Mouse (Mus musculus) liver, embryonic 13.5 days (tissue): ENCODE measurements at regions not wholly inside any gene's neighbourhood (a gene's known extent, or its start where the extent isn't known, plus 50 kb on each side); places are given as distances from the start of the nearest gene placed in this dataset.

Experiments
- ATAC-seq: fragments of 200-750 bp; cut with Nextera tagmentation; 2 replicates; pipeline ENCODE4 v1.8.0; 2017; ENCODE audit warnings: low read depth, mild to moderate bottlenecking, moderate number of reproducible peaks, moderate library complexity
- DNase-seq: peaks from one replicate; pipeline ENCODE4 v3.0.0; 2022
- H3K27ac ChIP-seq: fragments of 300-500 bp; sonication (generic); 2 replicates; pipeline ENCODE4 v1.5.1; 2015; ENCODE audit warnings: moderate library complexity, mild to moderate bottlenecking, inconsistent platforms
- H3K27me3 ChIP-seq: fragments of 300-500 bp; sonication (generic); 2 replicates; pipeline ENCODE4 v1.6.1; 2015; ENCODE audit warnings: mild to moderate bottlenecking, inconsistent platforms
- H3K36me3 ChIP-seq: fragments of 300-500 bp; sonication (generic); 2 replicates; pipeline ENCODE4 v1.6.1; 2015; ENCODE audit warnings: mild to moderate bottlenecking, inconsistent platforms
- H3K4me1 ChIP-seq: fragments of 300-500 bp; sonication (generic); replicated peaks from 2 replicates; pipeline ENCODE4 v1.6.1; 2015; ENCODE audit warnings: inconsistent platforms
- H3K4me2 ChIP-seq: fragments of 300-500 bp; sonication (generic); 2 replicates; pipeline ENCODE4 v1.6.1; 2015; ENCODE audit warnings: inconsistent platforms, mild to moderate bottlenecking, moderate library complexity
- H3K4me3 ChIP-seq: fragments of 300-500 bp; sonication (generic); replicated peaks from 2 replicates; pipeline ENCODE4 v1.5.1; 2015; ENCODE audit warnings: mild to moderate bottlenecking, inconsistent platforms
- H3K9ac ChIP-seq: fragments of 300-500 bp; sonication (generic); 2 replicates; pipeline ENCODE4 v1.6.1; 2015; ENCODE audit warnings: mild to moderate bottlenecking, inconsistent platforms
- H3K9me3 ChIP-seq: fragments of 300-500 bp; sonication (generic); replicated peaks from 2 replicates; pipeline ENCODE4 v1.6.1; 2016; ENCODE audit warnings: inconsistent platforms
- WGBS: fragments of 180-500 bp; shearing (Covaris S2); methylation state at CpG from one replicate; pipeline ENCODE4 v1.1.7; 2015; ENCODE audit not compliant: insufficient replicate concordance; 5-methylcytosine and 5-hydroxymethylcytosine counted together

DNA sequence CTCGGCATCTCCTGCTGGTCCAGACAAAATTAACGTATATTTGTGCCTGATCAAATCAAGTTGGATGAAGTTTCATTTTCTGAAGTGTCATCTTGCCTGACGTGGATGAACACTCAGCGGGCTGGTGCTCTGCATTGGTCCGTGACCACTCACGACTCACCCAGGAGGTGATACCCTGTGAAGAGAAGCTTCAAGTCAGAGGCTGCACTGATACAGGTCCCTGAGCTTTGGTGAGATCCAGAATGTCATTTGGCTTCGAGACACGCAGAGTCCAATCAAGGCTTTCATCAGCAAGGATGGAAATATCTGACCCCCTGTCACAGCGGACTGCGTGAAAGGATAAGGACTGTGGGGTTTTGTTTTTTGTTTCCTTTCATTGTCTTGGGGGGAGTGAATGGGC, 90.4 kb downstream of the Kcnrg start:
- Histone ChIP-seq H3K4me2 (no peak overlapping the region), H3K4me3 (no peak overlapping the region), H3K27me3 (peaks cover 13% of the 10 kb centered on the region), H3K9me3 (no peaks in the 10 kb centered on the region), H3K27ac (no peak overlapping the region), H3K36me3 (no peaks in the 10 kb centered on the region), H3K4me1 (no peaks in the 10 kb centered on the region), H3K9ac (no peak overlapping the region)
- WGBS: 67% methylated on average over 10 of the region's 10 CpGs
- DNase-seq (no peak), ATAC-seq (no peak)

DNA sequence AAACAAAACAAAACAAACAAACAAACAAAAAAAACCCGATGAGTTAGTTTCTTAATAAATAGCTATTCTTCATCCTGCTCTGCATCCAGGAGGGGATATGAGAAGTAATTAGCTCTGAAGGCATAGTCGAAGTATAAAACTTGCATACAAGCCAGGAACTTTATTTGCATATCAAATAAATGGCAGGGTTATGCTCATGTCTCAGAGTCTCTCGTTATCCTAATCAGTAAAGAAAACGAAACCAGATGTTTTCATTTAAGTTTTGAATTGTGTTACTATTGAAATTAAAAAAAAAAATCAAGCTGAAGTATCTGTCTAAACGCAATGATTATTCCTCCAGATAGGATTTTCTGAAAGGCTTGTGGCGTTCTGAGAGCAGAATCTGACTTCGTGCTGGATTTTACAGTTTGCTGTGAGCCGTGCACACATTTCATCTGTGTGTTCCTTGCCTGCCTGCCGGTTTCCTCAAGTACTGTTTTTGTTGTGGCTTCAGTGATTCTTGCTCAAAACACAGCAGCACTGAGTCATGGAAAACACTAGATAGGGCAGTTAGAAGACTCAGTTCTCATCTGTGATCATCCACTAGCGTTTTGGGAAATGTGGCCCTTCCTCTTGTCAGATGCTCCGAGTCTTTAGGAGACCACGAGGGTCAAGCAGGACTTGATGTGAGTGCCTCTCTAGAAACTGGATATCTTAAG, 91.2 kb downstream of the Kcnrg start:
- Histone ChIP-seq H3K27me3 (peaks cover 9% of the 10 kb centered on the region; the same call in 1 of the 2 replicates), H3K36me3 (no peaks in the 10 kb centered on the region), H3K9me3 (no peaks in the 10 kb centered on the region), H3K4me1 (no peaks in the 10 kb centered on the region), H3K9ac (no peak overlapping the region), H3K4me3 (no peak overlapping the region), H3K4me2 (no peak overlapping the region), H3K27ac (no peak overlapping the region)
- WGBS: 50% methylated on average over 12 of the region's 12 CpGs
- no peak for DNase-seq
- ATAC-seq: no peak

DNA sequence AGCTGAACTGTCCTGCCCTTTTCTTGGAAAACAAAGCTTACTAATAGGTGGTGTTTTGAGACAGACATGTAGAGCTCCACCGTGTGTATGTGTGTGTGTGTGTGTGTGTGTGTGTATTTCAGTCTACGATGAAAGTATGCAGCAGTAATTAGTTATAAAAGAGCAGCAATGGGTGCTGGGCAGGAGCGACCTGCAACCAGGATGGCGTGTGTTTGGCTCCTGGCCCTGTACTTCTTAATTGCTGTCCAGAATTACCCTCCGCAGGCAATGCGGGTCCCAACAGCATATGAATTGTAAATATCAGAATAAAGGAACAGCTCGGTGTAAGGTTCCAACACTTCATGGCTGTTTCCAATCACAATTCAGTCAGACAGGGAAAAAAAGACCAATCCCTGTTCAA, 92.4 kb downstream of the Kcnrg start:
- Histone ChIP-seq H3K27me3 (peaks cover 7% of the 10 kb centered on the region; the same call in 1 of the 2 replicates), H3K9me3 (no peaks in the 10 kb centered on the region), H3K9ac (no peak overlapping the region), H3K4me1 (no peaks in the 10 kb centered on the region), H3K4me2 (no peak overlapping the region), H3K27ac (no peak overlapping the region), H3K4me3 (no peak overlapping the region), H3K36me3 (no peaks in the 10 kb centered on the region)
- 72% methylated on average over 7 of the region's 7 CpGs for WGBS
- no peak for ATAC-seq
- no peak for DNase-seq

DNA sequence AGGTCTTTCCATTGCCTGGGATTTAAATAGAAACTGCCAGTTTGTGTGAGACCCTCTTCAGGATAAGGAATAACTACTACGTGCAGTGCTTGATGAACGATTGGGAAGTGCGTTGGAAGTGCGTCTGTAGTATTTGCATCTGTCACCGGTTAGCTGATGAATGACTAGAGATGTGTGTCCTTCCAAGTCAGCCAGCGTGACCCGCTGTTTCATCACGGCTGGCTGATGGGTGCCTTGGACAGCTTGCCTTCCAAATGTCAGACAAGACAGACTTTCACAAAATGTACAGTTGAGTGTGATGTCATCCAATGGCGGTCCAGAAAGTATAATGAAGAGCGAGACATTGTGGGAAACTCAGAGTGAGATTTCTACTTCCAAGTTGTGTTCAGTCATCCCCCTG, 93.9 kb downstream of the Kcnrg start:
- no peaks in the 10 kb centered on the region for H3K36me3 ChIP-seq
- DNase-seq (no peak), ATAC-seq (no peak)
- no peak overlapping the region for H3K4me2 ChIP-seq
- whole genome bisulfite sequencing: 74% methylated on average over 10 of the region's 10 CpGs
- no peak overlapping the region for H3K27ac ChIP-seq
- H3K4me3 ChIP-seq: no peak overlapping the region
- H3K9ac ChIP-seq: no peak overlapping the region
- H3K27me3 ChIP-seq: 0 out of 2 replicates have a peak, but pooled peaks cover 2% of the 10 kb centered on the region
- H3K9me3 ChIP-seq: no peaks in the 10 kb centered on the region
- H3K4me1 ChIP-seq: no peaks in the 10 kb centered on the region

DNA sequence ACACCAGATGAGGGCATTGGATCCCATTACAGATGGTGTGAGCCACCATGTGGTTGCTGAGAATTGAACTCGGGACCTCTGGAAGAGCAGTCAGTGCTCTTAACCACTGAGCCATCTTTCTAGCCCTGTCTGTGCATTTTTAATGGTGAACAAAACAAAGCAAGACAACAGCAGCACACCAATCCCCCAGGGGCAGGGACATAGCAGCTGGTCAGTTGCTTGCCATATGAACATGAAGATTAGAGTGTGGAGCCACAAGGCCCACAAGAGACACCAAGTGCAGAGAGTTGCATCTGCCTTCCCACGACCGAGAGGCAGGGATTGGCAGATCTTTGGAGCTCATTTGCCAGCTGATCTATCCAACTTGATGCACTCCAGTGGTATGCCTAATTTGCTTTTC, 96.7 kb downstream of the Kcnrg start:
- DNase-seq (no peak), ATAC-seq (no peak)
- H3K4me3 ChIP-seq: no peak overlapping the region
- H3K27ac ChIP-seq: no peak overlapping the region
- H3K9ac ChIP-seq: no peak overlapping the region
- H3K4me2 ChIP-seq: no peak overlapping the region
- 68% methylated on average over 3 of the region's 3 CpGs for WGBS
- no peaks in the 10 kb centered on the region for H3K36me3 ChIP-seq
- no peaks in the 10 kb centered on the region for H3K9me3 ChIP-seq
- H3K4me1 ChIP-seq: no peaks in the 10 kb centered on the region
- 0 out of 2 replicates have a peak, but pooled peaks cover 2% of the 10 kb centered on the region for H3K27me3 ChIP-seq

DNA sequence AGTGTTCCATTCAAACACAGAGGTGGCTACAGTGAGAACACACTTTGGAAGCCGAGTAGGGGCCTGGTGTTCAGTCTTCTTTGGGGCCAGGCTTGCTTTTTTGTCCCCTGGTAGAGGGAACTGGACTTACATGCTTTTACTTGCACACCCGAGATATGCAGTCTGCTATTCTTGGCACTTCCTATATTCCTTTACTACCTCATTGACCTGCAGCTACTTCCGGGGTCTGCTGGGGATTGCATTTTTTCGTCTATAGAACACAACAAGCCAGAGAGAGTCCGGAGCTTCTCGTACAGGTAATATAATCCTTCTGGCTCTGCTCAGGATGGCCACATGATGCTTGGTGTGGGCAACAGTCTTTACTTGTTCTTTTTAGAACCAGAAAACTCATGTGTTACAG, 99.7 kb downstream of the Kcnrg start:
- H3K27me3 ChIP-seq: no peaks in the 10 kb centered on the region
- H3K4me3 ChIP-seq: no peak overlapping the region
- WGBS: 63% methylated on average over 6 of the region's 6 CpGs
- DNase-seq: no peak
- H3K4me1 ChIP-seq: no peaks in the 10 kb centered on the region
- no peak overlapping the region for H3K9ac ChIP-seq
- no peaks in the 10 kb centered on the region for H3K36me3 ChIP-seq
- ATAC-seq: no peak
- no peak overlapping the region for H3K4me2 ChIP-seq
- no peaks in the 10 kb centered on the region for H3K9me3 ChIP-seq
- no peak overlapping the region for H3K27ac ChIP-seq

DNA sequence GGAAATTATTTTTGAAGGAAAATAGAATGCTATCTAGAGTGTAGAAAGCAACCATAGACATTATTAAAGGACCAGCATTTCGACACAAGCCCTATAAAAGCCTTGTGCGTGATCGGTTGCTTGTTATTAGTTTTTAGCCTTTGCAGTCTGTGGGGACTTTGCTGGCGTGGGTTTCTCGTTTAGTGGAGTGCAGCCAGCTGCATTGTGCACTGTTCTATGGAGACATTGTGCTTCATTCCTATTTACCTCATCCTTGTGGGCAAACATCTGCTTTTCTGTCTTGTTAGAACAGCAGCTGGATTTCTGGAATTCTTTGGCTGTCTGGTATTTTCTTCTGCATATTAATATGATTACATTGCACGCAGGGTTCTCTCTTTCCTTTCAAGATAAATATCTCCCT, 101.1 kb downstream of the Kcnrg start:
- no peak for DNase-seq

DNA sequence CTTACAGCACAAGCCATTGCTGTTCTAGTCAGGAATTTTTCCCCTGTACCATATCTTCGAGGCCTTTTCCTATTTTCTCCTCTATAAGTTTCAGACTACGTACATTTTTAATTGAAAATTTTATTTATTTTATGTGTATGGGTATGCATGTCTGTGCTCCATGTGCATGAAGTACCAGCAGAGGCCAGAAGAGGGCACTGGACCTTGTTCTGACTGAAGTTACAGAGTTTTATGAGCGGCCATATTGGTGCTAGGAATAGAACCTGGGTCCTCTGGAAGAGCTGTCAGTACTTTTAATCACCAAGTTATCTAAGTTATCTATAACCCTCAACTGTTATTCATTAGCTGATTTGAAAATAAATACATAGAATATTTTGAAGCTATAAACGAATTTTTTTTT, 108.5 kb downstream of the Kcnrg start:
- H3K4me3 ChIP-seq: no peak overlapping the region
- ATAC-seq (no peak), DNase-seq (no peak)
- H3K9me3 ChIP-seq: peaks cover 3% of the 10 kb centered on the region
- H3K36me3 ChIP-seq: no peaks in the 10 kb centered on the region
- H3K4me1 ChIP-seq: no peaks in the 10 kb centered on the region
- 74% methylated on average over 4 of the region's 4 CpGs for WGBS
- no peak overlapping the region for H3K9ac ChIP-seq
- H3K4me2 ChIP-seq: no peak overlapping the region
- no peak overlapping the region for H3K27ac ChIP-seq
- no peaks in the 10 kb centered on the region for H3K27me3 ChIP-seq

More for the DNA sequence above, 101.1 kb downstream of the Kcnrg start:
- WGBS: 70% methylated on average over 6 of the region's 6 CpGs
- Histone ChIP-seq H3K9ac (no peak overlapping the region), H3K4me1 (no peaks in the 10 kb centered on the region), H3K4me2 (no peak overlapping the region), H3K27me3 (no peaks in the 10 kb centered on the region), H3K27ac (no peak overlapping the region), H3K9me3 (no peaks in the 10 kb centered on the region), H3K4me3 (no peak overlapping the region), H3K36me3 (no peaks in the 10 kb centered on the region)
- ATAC-seq: no peak

DNA sequence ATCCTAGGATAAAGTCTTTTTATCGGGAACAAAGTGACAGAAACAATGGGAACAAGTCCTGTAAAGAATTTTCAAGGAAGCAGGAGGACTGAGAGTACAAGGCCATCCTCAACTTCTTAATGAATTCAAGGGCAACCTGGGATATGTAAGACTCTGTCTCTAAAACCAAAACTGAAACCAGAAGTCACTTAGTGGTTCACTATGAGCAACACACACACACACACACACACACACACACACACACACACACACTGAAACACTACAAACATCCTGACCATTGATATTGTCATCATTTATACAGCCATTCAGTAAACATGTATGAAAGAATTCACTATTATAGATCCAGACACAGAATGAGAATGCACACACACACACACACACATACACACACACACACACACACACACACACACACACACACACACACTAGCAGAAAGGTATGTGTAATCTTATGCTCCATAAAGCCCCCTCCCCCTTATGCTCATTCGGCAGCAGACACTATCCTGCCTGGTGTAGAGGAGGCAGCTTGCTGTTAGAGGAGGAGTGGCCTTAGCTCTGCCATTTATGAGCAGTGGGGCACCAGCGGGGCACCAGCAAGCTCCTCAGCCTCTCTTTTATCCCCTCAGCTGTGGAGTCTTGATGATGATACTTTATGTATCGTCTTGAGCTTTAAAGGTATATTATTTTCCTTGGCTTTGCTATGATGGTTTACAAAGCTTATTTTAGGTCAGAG, 111.3 kb downstream of the Kcnrg start:
- ATAC-seq: no peak
- 51% methylated on average over 4 of the region's 4 CpGs for WGBS
- H3K27ac ChIP-seq: no peak overlapping the region
- no peaks in the 10 kb centered on the region for H3K27me3 ChIP-seq
- DNase-seq: no peak
- H3K9me3 ChIP-seq: peaks cover 3% of the 10 kb centered on the region
- H3K4me3 ChIP-seq: no peak overlapping the region
- no peak overlapping the region for H3K9ac ChIP-seq
- H3K4me1 ChIP-seq: no peaks in the 10 kb centered on the region
- no peak overlapping the region for H3K4me2 ChIP-seq
- H3K36me3 ChIP-seq: no peaks in the 10 kb centered on the region

DNA sequence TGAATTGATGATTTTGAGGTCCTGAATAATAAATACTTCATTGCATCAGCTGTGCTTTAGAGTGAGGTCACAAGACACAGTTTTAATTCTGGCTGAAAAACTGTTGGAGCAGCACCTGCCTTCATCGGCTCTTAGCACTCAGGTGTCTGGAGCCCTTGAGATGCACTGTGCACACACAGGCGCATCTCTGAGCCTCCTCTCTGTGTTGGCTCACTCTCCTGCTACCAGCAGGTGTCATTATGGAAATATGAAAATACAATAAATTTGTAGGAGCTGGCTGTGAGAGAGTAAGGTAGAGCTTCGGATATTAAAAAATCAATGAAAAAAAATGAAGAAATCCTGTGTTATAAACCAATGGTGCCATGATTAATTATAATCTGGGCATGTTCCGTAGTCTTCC, 114.0 kb downstream of the Kcnrg start:
- no peak overlapping the region for H3K4me3 ChIP-seq
- no peak overlapping the region for H3K9ac ChIP-seq
- H3K4me2 ChIP-seq: no peak overlapping the region
- DNase-seq (no peak), ATAC-seq (no peak)
- no peaks in the 10 kb centered on the region for H3K9me3 ChIP-seq
- no peaks in the 10 kb centered on the region for H3K36me3 ChIP-seq
- H3K27me3 ChIP-seq: no peaks in the 10 kb centered on the region
- H3K27ac ChIP-seq: no peak overlapping the region
- no peaks in the 10 kb centered on the region for H3K4me1 ChIP-seq
- 83% methylated on average over 4 of the region's 4 CpGs for WGBS

DNA sequence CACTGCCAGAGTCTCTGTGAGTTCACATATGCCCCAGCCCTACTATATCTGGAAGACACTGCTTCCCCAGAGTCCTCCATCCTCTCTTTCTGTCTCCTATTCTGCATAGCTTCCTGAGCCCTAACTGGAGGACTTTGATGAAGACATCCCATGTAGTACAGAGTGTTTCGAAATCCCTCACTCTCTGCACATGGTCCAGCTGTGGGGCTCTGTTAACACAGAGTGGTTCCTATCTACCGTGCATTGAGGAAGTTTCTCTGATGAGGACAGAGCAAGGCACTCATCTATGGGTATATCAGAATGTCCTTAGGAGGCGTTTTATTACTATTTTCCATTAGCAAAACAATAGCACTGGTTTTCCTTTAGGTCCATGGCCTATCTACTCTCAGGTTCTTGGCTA, 117.7 kb downstream of the Kcnrg start:
- H3K27ac ChIP-seq: no peak overlapping the region
- DNase-seq: no peak
- H3K4me3 ChIP-seq: no peak overlapping the region
- H3K36me3 ChIP-seq: no peaks in the 10 kb centered on the region
- H3K9me3 ChIP-seq: no peaks in the 10 kb centered on the region
- no peaks in the 10 kb centered on the region; the same call in 1 of the 2 replicates for H3K27me3 ChIP-seq
- no peak overlapping the region for H3K4me2 ChIP-seq
- no peaks in the 10 kb centered on the region for H3K4me1 ChIP-seq
- no peak overlapping the region for H3K9ac ChIP-seq
- no peak for ATAC-seq
- WGBS: 44% methylated on average over 3 of the region's 3 CpGs

DNA sequence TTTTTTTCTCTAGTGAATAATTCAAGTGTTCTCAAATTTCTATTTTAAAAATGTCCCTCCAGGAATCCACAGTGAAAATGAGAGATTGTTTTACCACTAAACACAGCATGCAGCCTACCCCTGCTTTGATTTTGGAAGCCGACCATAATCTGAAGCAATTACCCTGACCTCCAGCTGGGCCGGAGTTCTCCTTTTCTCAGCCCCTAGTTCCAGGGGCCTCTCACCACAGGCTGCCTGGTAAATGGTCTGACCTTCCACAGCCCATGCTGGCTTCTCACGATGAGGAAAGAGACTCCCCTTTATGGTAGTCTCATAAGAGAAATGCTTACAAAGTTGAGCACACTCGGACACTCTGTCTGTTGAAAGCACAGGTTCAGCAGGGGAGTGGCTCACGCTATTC, 121.3 kb downstream of the Kcnrg start:
- ATAC-seq: no peak
- Histone ChIP-seq H3K9ac (no peak overlapping the region), H3K4me3 (no peak overlapping the region), H3K4me2 (no peak overlapping the region), H3K9me3 (0 out of 2 replicates have a peak, but pooled peaks cover 3% of the 10 kb centered on the region), H3K36me3 (no peaks in the 10 kb centered on the region), H3K27ac (no peak overlapping the region), H3K27me3 (no peaks in the 10 kb centered on the region; the same call in 1 of the 2 replicates), H3K4me1 (no peaks in the 10 kb centered on the region)
- no peak for DNase-seq
- WGBS: 45% methylated on average over 5 of the region's 5 CpGs
